Mouse (Mus musculus): ENCODE measurements around the gene Auts2. TPM values are rescaled to one million over a fixed set of nuclear protein-coding genes. Genes with fewer than 3 reads are reported as not detected.

The Auts2 gene
- polyA plus RNA-seq, 1 experiment from 2014 or later: 57.8 TPM

GRCm38 (mm10) chr5:131813952-131814502 lies 729.1 kb downstream of the Auts2 start:
- 86% methylated on average over 10 of the region's 10 CpGs for WGBS
- Histone ChIP-seq H3K9me3 (replicated peaks) (no peaks in the 10 kb centered on the region), H3K27ac (no peak overlapping the region), H3K4me1 (peaks cover 18% of the 10 kb centered on the region), H3K4me3 (no peak overlapping the region), H3K36me3 (no peaks in the 10 kb centered on the region), H3K27me3 (ENCODE audit: low read depth, poor library complexity, severe bottlenecking) (no peaks in the 10 kb centered on the region)
- no peak for DNase-seq (ENCODE audit: low spot score)

- Histone ChIP-seq H3K27ac (no peak overlapping the region), H3K4me3 (no peak overlapping the region), H3K36me3 (no peaks in the 10 kb centered on the region), H3K27me3 (ENCODE audit: low read depth, poor library complexity, severe bottlenecking) (no peaks in the 10 kb centered on the region), H3K4me1 (peaks cover 18% of the 10 kb centered on the region), H3K9me3 (replicated peaks) (no peaks in the 10 kb centered on the region)
- DNase-seq (ENCODE audit: low spot score): no peak
- WGBS: 32% methylated on average over 7 of the region's 7 CpGs
Measured at GRCm38 (mm10) chr5:131813331-131813781, 729.8 kb downstream of the Auts2 start.

- Histone ChIP-seq H3K27me3 (ENCODE audit: low read depth, poor library complexity, severe bottlenecking) (no peaks in the 10 kb centered on the region), H3K36me3 (no peaks in the 10 kb centered on the region), H3K4me3 (no peak overlapping the region), H3K27ac (no peak overlapping the region), H3K9me3 (replicated peaks) (no peaks in the 10 kb centered on the region), H3K4me1 (peaks cover 18% of the 10 kb centered on the region)
- DNase-seq (ENCODE audit: low spot score): no peak
- 91% methylated on average over 10 of the region's 10 CpGs for WGBS
Measured at GRCm38 (mm10) chr5:131812483-131813063, 730.6 kb downstream of the Auts2 start.

- Histone ChIP-seq H3K4me1 (peaks cover 29% of the 10 kb centered on the region), H3K9me3 (replicated peaks) (no peaks in the 10 kb centered on the region), H3K36me3 (no peaks in the 10 kb centered on the region), H3K27me3 (ENCODE audit: low read depth, poor library complexity, severe bottlenecking) (no peaks in the 10 kb centered on the region), H3K27ac (no peak overlapping the region), H3K4me3 (no peak overlapping the region)
- WGBS: 86% methylated on average over 2 of the region's 2 CpGs
- DNase-seq (ENCODE audit: low spot score): no peak
Measured at GRCm38 (mm10) chr5:131806350-131806749, 736.8 kb downstream of the Auts2 start.

- Histone ChIP-seq H3K9me3 (replicated peaks) (no peaks in the 10 kb centered on the region), H3K4me1 (peaks cover 29% of the 10 kb centered on the region), H3K4me3 (no peak overlapping the region), H3K27ac (no peak overlapping the region), H3K27me3 (ENCODE audit: low read depth, poor library complexity, severe bottlenecking) (no peaks in the 10 kb centered on the region), H3K36me3 (no peaks in the 10 kb centered on the region)
- no peak for DNase-seq (ENCODE audit: low spot score)
- 84% methylated on average over 4 of the region's 4 CpGs for WGBS
Measured at GRCm38 (mm10) chr5:131805277-131805676, 737.9 kb downstream of the Auts2 start.

GRCm38 (mm10) chr5:131803609-131804008 lies 739.5 kb downstream of the Auts2 start:
- Histone ChIP-seq H3K4me3 (no peak overlapping the region), H3K36me3 (no peaks in the 10 kb centered on the region), H3K27me3 (ENCODE audit: low read depth, poor library complexity, severe bottlenecking) (peaks cover 6% of the 10 kb centered on the region), H3K27ac (no peak overlapping the region), H3K9me3 (replicated peaks) (no peaks in the 10 kb centered on the region), H3K4me1 (peaks cover 29% of the 10 kb centered on the region)
- no peak for DNase-seq (ENCODE audit: low spot score)
- 65% methylated on average over 10 of the region's 10 CpGs for WGBS

GRCm38 (mm10) chr5:131802340-131803036 lies 740.7 kb downstream of the Auts2 start:
- DNase-seq (ENCODE audit: low spot score): no peak
- Histone ChIP-seq H3K27ac (no peak overlapping the region), H3K9me3 (replicated peaks) (no peaks in the 10 kb centered on the region), H3K4me1 (peaks cover 29% of the 10 kb centered on the region), H3K27me3 (ENCODE audit: low read depth, poor library complexity, severe bottlenecking) (peaks cover 11% of the 10 kb centered on the region), H3K4me3 (no peak overlapping the region), H3K36me3 (no peaks in the 10 kb centered on the region)
- WGBS: 37% methylated on average over 6 of the region's 6 CpGs

GRCm38 (mm10) chr5:131801924-131802323 lies 741.2 kb downstream of the Auts2 start:
- WGBS: 74% methylated on average over 6 of the region's 6 CpGs
- no peak overlapping the region for H3K4me3 ChIP-seq
- H3K36me3 ChIP-seq: no peaks in the 10 kb centered on the region
- peaks cover 11% of the 10 kb centered on the region for H3K27me3 ChIP-seq (ENCODE audit: low read depth, poor library complexity, severe bottlenecking)
- H3K4me1 ChIP-seq: peaks cover 29% of the 10 kb centered on the region
- no peak for DNase-seq (ENCODE audit: low spot score)
- H3K9me3 ChIP-seq (replicated peaks): no peaks in the 10 kb centered on the region
- no peak overlapping the region for H3K27ac ChIP-seq

- H3K27ac ChIP-seq: no peak overlapping the region
- no peaks in the 10 kb centered on the region for H3K36me3 ChIP-seq
- whole genome bisulfite sequencing: 74% methylated on average over 5 of the region's 5 CpGs
- H3K9me3 ChIP-seq (replicated peaks): no peaks in the 10 kb centered on the region
- no peak overlapping the region for H3K4me3 ChIP-seq
- peaks cover 30% of the 10 kb centered on the region for H3K4me1 ChIP-seq
- H3K27me3 ChIP-seq (ENCODE audit: low read depth, poor library complexity, severe bottlenecking): peaks cover 42% of the 10 kb centered on the region
- DNase-seq (ENCODE audit: low spot score): no peak
Measured at GRCm38 (mm10) chr5:131798373-131798772, 744.8 kb downstream of the Auts2 start.

GRCm38 (mm10) chr5:131797044-131797443 lies 746.1 kb downstream of the Auts2 start:
- Histone ChIP-seq H3K9me3 (replicated peaks) (no peaks in the 10 kb centered on the region), H3K27me3 (ENCODE audit: low read depth, poor library complexity, severe bottlenecking) (peaks cover 56% of the 10 kb centered on the region), H3K4me1 (peaks cover 16% of the 10 kb centered on the region), H3K4me3 (no peak overlapping the region), H3K27ac (no peak overlapping the region), H3K36me3 (no peaks in the 10 kb centered on the region)
- no peak for DNase-seq (ENCODE audit: low spot score)

- Histone ChIP-seq H3K27ac (no peak overlapping the region), H3K36me3 (no peaks in the 10 kb centered on the region), H3K4me3 (no peak overlapping the region; the same call in 1 of the 2 replicates), H3K9me3 (replicated peaks) (no peaks in the 10 kb centered on the region), H3K27me3 (ENCODE audit: low read depth, poor library complexity, severe bottlenecking) (peaks cover 55% of the 10 kb centered on the region), H3K4me1 (peaks cover 17% of the 10 kb centered on the region)
- 38% methylated on average over 18 of the region's 18 CpGs for WGBS
- no peak for DNase-seq (ENCODE audit: low spot score)
Measured at GRCm38 (mm10) chr5:131794411-131795133, 748.6 kb downstream of the Auts2 start.

GRCm38 (mm10) chr5:131789601-131790000 lies 753.5 kb downstream of the Auts2 start:
- Histone ChIP-seq H3K27ac (no peak overlapping the region), H3K9me3 (replicated peaks) (no peaks in the 10 kb centered on the region), H3K4me3 (no peak overlapping the region), H3K4me1 (peaks cover 18% of the 10 kb centered on the region), H3K36me3 (no peaks in the 10 kb centered on the region), H3K27me3 (ENCODE audit: low read depth, poor library complexity, severe bottlenecking) (peaks cover 25% of the 10 kb centered on the region)
- 52% methylated on average over 8 of the region's 8 CpGs for WGBS
- DNase-seq (ENCODE audit: low spot score): no peak

GRCm38 (mm10) chr5:131788008-131788407 lies 755.1 kb downstream of the Auts2 start:
- Histone ChIP-seq H3K4me1 (peaks cover 17% of the 10 kb centered on the region), H3K4me3 (no peak overlapping the region), H3K27me3 (ENCODE audit: low read depth, poor library complexity, severe bottlenecking) (peaks cover 11% of the 10 kb centered on the region; the same call in 1 of the 2 replicates), H3K27ac (no peak overlapping the region), H3K36me3 (no peaks in the 10 kb centered on the region), H3K9me3 (replicated peaks) (no peaks in the 10 kb centered on the region)
- no peak for DNase-seq (ENCODE audit: low spot score)
- WGBS: 80% methylated on average over 6 of the region's 6 CpGs
